Mouse (Mus musculus): ENCODE measurements around the gene 1700017B05Rik.

DNA sequence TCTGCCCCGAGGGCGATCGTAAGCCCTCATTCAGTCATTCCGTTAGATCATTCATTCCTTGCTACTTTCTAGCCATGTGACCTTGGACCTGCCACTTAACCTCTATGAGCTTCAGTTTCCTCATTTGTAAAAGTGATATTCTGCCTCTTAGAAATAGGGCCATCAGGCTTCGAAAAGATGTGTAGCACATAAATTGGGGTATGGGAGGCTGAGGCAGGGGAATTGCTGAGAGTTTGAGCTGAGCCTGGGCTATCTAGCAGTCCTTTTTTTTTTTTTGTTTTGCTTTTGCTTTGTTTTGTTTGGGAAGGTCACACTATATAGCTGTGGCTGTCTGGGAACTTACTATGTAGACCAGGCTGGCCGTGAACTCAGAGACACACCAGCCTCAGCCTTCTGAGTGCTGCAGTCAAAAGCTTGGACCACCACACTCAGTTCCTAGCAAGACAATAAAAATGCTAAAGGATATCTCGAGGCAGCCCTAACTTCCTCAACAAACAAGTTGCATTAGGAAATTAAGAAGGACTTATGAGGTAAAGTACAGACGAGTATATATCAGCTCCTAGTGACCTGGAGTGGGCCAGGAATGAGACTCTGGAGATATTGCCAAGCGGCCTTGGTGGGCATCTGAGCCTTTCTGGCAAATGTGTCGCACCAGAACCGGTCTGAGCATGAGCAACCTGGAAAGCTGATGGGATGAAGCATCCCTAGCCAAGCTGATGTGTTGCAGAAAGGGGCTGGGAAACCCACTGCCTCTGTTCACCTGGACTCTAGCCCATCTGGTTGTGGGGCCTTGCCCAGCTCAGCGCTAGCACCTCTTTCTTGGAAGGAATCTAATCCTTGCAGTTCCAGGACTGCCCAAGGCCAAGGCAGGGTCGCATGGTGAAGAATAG is 628 bp upstream of the 1700017B05Rik start:
- TF ChIP-seq ZC3H11A (IDR thresholded peaks at IDR 0.05; ENCODE audit: borderline replicate concordance, low read depth, low read length) (no peak), MAFK (IDR thresholded peaks at IDR 0.05; ENCODE audit: insufficient read depth, low read depth, low read length) (no peak), CHD2 (IDR thresholded peaks at IDR 0.05; ENCODE audit: low read depth, low read length) (no peak), HCFC1 (IDR thresholded peaks at IDR 0.05; ENCODE audit: borderline replicate concordance, insufficient read depth, low read length) (no peak), ZNF384 (IDR thresholded peaks at IDR 0.05; ENCODE audit: low read depth, low read length) (no peak)
